ENCODE assay signal across 12 mouse cellular contexts in genomic region chr4:58401973-58402501, GRCm38 (mm10).
DNase-seq lines count a peak whose midpoint lies in the region; ATAC-seq and TF ChIP-seq lines count a peak whose summit lies in the region.
"Had no signal": no experiment of that assay in that cellular context is flagged by ENCODE, and none has a peak within 500 bp of the region (broad histone marks: within the 10 kb centered on the region; RNA-seq: fewer than 3 reads in every experiment).

No protein-coding gene starts in this region.

- H3K36me3 ChIP-seq in lung, postnatal 0 days (ENCODE audit: insufficient read depth, low read length) = no peaks in the 10 kb centered on the region
- no peaks in the 10 kb centered on the region for H3K36me3 ChIP-seq in stomach, embryonic 14.5 days (ENCODE audit: control insufficient read depth, insufficient read depth, low read length)
- H3K36me3 ChIP-seq in intestine, embryonic 16.5 days (ENCODE audit: control insufficient read depth, insufficient read depth, low read length) = no peaks in the 10 kb centered on the region
- H3K36me3 ChIP-seq: embryonic facial prominence, embryonic 12.5 days had no signal

- H3K27me3 ChIP-seq in lung, postnatal 0 days (replicated peaks; ENCODE audit: insufficient read depth, low read length) = no peaks in the 10 kb centered on the region
- H3K27me3 ChIP-seq in stomach, embryonic 14.5 days (ENCODE audit: control insufficient read depth, insufficient read depth, low read length) = no peaks in the 10 kb centered on the region
- H3K27me3 ChIP-seq in intestine, embryonic 16.5 days (replicated peaks; ENCODE audit: control insufficient read depth, insufficient read depth, low read length) = no peaks in the 10 kb centered on the region
- H3K27me3 ChIP-seq: embryonic facial prominence, embryonic 12.5 days had no signal

- no peaks in the 10 kb centered on the region for H3K9me3 ChIP-seq in lung, postnatal 0 days (ENCODE audit: low read length)
- H3K9me3 ChIP-seq in stomach, embryonic 14.5 days (ENCODE audit: control insufficient read depth, low read depth, low read length) = no peaks in the 10 kb centered on the region
- no peaks in the 10 kb centered on the region for H3K9me3 ChIP-seq in intestine, embryonic 16.5 days (ENCODE audit: control insufficient read depth, low read length)
- H3K9me3 ChIP-seq: embryonic facial prominence, embryonic 12.5 days had no signal

- no peak for TF ChIP-seq EP300 in lung, postnatal 0 days (IDR thresholded peaks at IDR 0.05)

- H3K9ac ChIP-seq in lung, postnatal 0 days (replicated peaks; ENCODE audit: low read depth) = no peak overlapping the region
- no peak overlapping the region for H3K9ac ChIP-seq in stomach, embryonic 14.5 days (replicated peaks; ENCODE audit: low read depth, low read length)
- H3K9ac ChIP-seq in intestine, embryonic 16.5 days (ENCODE audit: low read depth, low read length) = no peak overlapping the region
- H3K9ac ChIP-seq: embryonic facial prominence, embryonic 12.5 days had no signal

- DNase-seq in adrenal gland, postnatal 14 days = peak; percentile 18
- no peak for DNase-seq in adrenal gland, adult 18-20 months (ENCODE audit: low spot score in 2 of 2)
- peak; percentile 67 for DNase-seq in lung, postnatal 0 days (ENCODE audit: low spot score)
- DNase-seq in lung, postnatal 25 days (ENCODE audit: low spot score) = no peak
- DNase-seq in layer of hippocampus, adult 8-10 months (ENCODE audit: low spot score in 2 of 2) = peak; percentile 36 to 48
- DNase-seq in retina, postnatal 1 day = no peak
- DNase-seq: adrenal gland, adult 8-10 months; kidney, postnatal 14 days; thymus, postnatal 25 days had no signal

- H3K27ac ChIP-seq in lung, postnatal 0 days (ENCODE audit: low read length) = no peak overlapping the region
- no peak overlapping the region for H3K27ac ChIP-seq in stomach, embryonic 14.5 days (ENCODE audit: low read length)
- H3K27ac ChIP-seq in intestine, embryonic 16.5 days (ENCODE audit: low read length) = no peak overlapping the region
- H3K27ac ChIP-seq: embryonic facial prominence, embryonic 12.5 days had no signal

- TF ChIP-seq CTCF in lung, postnatal 0 days (IDR thresholded peaks at IDR 0.05) = no peak

- no peaks in the 10 kb centered on the region for H3K4me1 ChIP-seq in lung, postnatal 0 days (ENCODE audit: insufficient read depth, low read depth, low read length)
- H3K4me1 ChIP-seq in stomach, embryonic 14.5 days (ENCODE audit: control insufficient read depth, insufficient read depth, low read length) = no peaks in the 10 kb centered on the region
- H3K4me1 ChIP-seq in intestine, embryonic 16.5 days (ENCODE audit: control insufficient read depth, insufficient read depth, low read length) = no peaks in the 10 kb centered on the region
- H3K4me1 ChIP-seq: embryonic facial prominence, embryonic 12.5 days had no signal

- WGBS in lung, postnatal 0 days = 55% methylated on average over 4 of the region's 4 CpGs
- 78% methylated on average over 4 of the region's 4 CpGs for WGBS in stomach, embryonic 14.5 days
- WGBS in intestine, embryonic 16.5 days = 74% methylated on average over 4 of the region's 4 CpGs

- peak; percentile 71 for ATAC-seq in lung, postnatal 0 days
- ATAC-seq in stomach, embryonic 14.5 days (ENCODE audit: insufficient number of reproducible peaks, insufficient read depth, low FRiP score, low read depth) = 0 out of 2 replicates have a peak, but pooled peaks have one; percentile 18
- no peak for ATAC-seq in intestine, embryonic 16.5 days

- H3K4me2 ChIP-seq in lung, postnatal 0 days (replicated peaks; ENCODE audit: low read depth, low read length) = no peak overlapping the region
- H3K4me2 ChIP-seq in stomach, embryonic 14.5 days (replicated peaks; ENCODE audit: low read depth, low read length) = no peak overlapping the region
- H3K4me2 ChIP-seq in intestine, embryonic 16.5 days (ENCODE audit: low read depth, low read length) = no peak overlapping the region
- H3K4me2 ChIP-seq: embryonic facial prominence, embryonic 12.5 days had no signal

- no peak overlapping the region for H3K4me3 ChIP-seq in lung, postnatal 0 days (ENCODE audit: low read depth, low read length)
- H3K4me3 ChIP-seq in stomach, embryonic 14.5 days (ENCODE audit: low read depth, low read length) = no peak overlapping the region
- H3K4me3 ChIP-seq in intestine, embryonic 16.5 days (ENCODE audit: low read length) = no peak overlapping the region
- H3K4me3 ChIP-seq: embryonic facial prominence, embryonic 12.5 days had no signal

Comparison
In these comparisons a context has a peak if more than half of its experiments do, and no peak if none do; other contexts are left out.
1. DNase-seq: peak in adrenal gland, postnatal 14 days (single experiment), lung, postnatal 0 days (single experiment) and layer of hippocampus, adult 8-10 months (2 of 2); none in adrenal gland, adult 18-20 months (0 of 2), lung, postnatal 25 days (single experiment) and retina, postnatal 1 day (single experiment).